Mouse (Mus musculus) heart, embryonic 12.5 days (tissue): Measurements from ENCODE around the gene Olfr90. TPM values are rescaled to one million over a fixed set of nuclear protein-coding genes. Genes with fewer than 3 reads are reported as not detected.

ENCODE experiments used
- ATAC-seq: fragments of 200-750 bp; cut with Nextera tagmentation; 2 replicates; pipeline ENCODE4 v1.8.0; 2017; ENCODE audit warnings: moderate TSS enrichment, moderate library complexity; ENCODE audit not compliant: insufficient number of reproducible peaks, low FRiP score
- H3K27ac ChIP-seq: fragments of 300-500 bp; sonication (generic); 2 replicates; pipeline ENCODE4 v1.5.1; 2016; ENCODE audit warnings: mild to moderate bottlenecking, moderate library complexity; ENCODE audit not compliant: poor library complexity, severe bottlenecking
- H3K27me3 ChIP-seq: fragments of 300-500 bp; sonication (generic); replicated peaks from 2 replicates; pipeline ENCODE4 v1.6.1; 2016; ENCODE audit warnings: mild to moderate bottlenecking, moderate library complexity
- H3K36me3 ChIP-seq: fragments of 300-500 bp; sonication (generic); 2 replicates; pipeline ENCODE4 v1.6.1; 2016; ENCODE audit warnings: mild to moderate bottlenecking, moderate library complexity
- H3K4me1 ChIP-seq: fragments of 300-500 bp; sonication (generic); replicated peaks from 2 replicates; pipeline ENCODE4 v1.6.1; 2016; ENCODE audit warnings: mild to moderate bottlenecking
- H3K4me2 ChIP-seq: fragments of 300-500 bp; sonication (generic); 2 replicates; pipeline ENCODE4 v1.6.1; 2016; ENCODE audit warnings: mild to moderate bottlenecking, moderate library complexity
- H3K4me3 ChIP-seq: fragments of 300-500 bp; sonication (generic); 2 replicates; pipeline ENCODE4 v1.5.1; 2016; ENCODE audit warnings: mild to moderate bottlenecking
- H3K9ac ChIP-seq: fragments of 300-500 bp; sonication (generic); 2 replicates; pipeline ENCODE4 v1.6.1; 2016; ENCODE audit warnings: mild to moderate bottlenecking, moderate library complexity
- H3K9me3 ChIP-seq: fragments of 300-500 bp; sonication (generic); replicated peaks from 2 replicates; pipeline ENCODE4 v1.6.1; 2016; ENCODE audit warnings: mild to moderate bottlenecking, moderate library complexity
- WGBS: fragments of 180-500 bp; shearing (Covaris S2); methylation state at CpG from one replicate; pipeline ENCODE4 v1.1.7; 2016; 5-methylcytosine and 5-hydroxymethylcytosine counted together
- polyA plus RNA-seq: library from polyadenylated mRNA; unstranded; fragments of >200 nt; fragmentation: Nextera tagmentation; extraction: Ambion mirVana; gene quantifications from 2 replicates; pipeline ENCODE4 v1.2.1, GENCODE M21; 2016

The Olfr90 gene
- polyA plus RNA-seq, 1 experiment from 2014 or later: not detected

- WGBS: 2% methylated on average over 50 of the region's 55 CpGs
- Histone ChIP-seq H3K27ac (peak within 1 kb of the TSS; percentile 56; the same call in 1 of the 2 replicates), H3K4me1 (peaks cover 27% of the 10 kb centered on the region), H3K9me3 (no peaks in the 10 kb centered on the region), H3K4me3 (peak within 1 kb of the TSS; percentile 78), H3K4me2 (peak within 1 kb of the TSS; percentile 100), H3K9ac (peak within 1 kb of the TSS; percentile 95), H3K36me3 (no peaks in the 10 kb centered on the region), H3K27me3 (peaks cover 10% of the 10 kb centered on the region)
- ATAC-seq: peak; percentile 86
These were observed 42.5 kb downstream of the Olfr90 start, which contains the start of gene Gabbr1 for GRCm38 (mm10) chr17:37045611-37046311. TSS of gene Gabbr1 (plus strand) at chr17:37045966.

GRCm38 (mm10) chr17:37044651-37045244 lies 43.6 kb downstream of the Olfr90 start:
- Histone ChIP-seq H3K27ac (no peak overlapping the region), H3K4me2 (peak overlapping the region; percentile 100), H3K4me3 (peak overlapping the region; percentile 78; the same call in 1 of the 2 replicates)

GRCm38 (mm10) chr17:37039127-37039894 lies 49.0 kb downstream of the Olfr90 start:
- H3K4me3 ChIP-seq: no peak overlapping the region
- H3K9ac ChIP-seq: no peak overlapping the region
- WGBS: 70% methylated on average over 2 of the region's 2 CpGs
- ATAC-seq: no peak
- H3K36me3 ChIP-seq: no peaks in the 10 kb centered on the region
- H3K27me3 ChIP-seq: no peaks in the 10 kb centered on the region
- no peaks in the 10 kb centered on the region for H3K9me3 ChIP-seq
- no peak overlapping the region for H3K4me2 ChIP-seq
- H3K4me1 ChIP-seq: no peaks in the 10 kb centered on the region
- H3K27ac ChIP-seq: no peak overlapping the region

More at GRCm38 (mm10) chr17:37044651-37045244, 43.6 kb downstream of the Olfr90 start:
- Histone ChIP-seq H3K36me3 (no peaks in the 10 kb centered on the region), H3K27me3 (peaks cover 10% of the 10 kb centered on the region), H3K9ac (0 out of 2 replicates have a peak overlapping the region, but pooled peaks have one; percentile 95), H3K4me1 (peaks cover 18% of the 10 kb centered on the region), H3K9me3 (no peaks in the 10 kb centered on the region)
- 78% methylated on average over 7 of the region's 7 CpGs for WGBS
- ATAC-seq: no peak

Other genes starting within 250 kb of the Olfr90 start
- 0.40 and 0.47 TPM in 2 replicates for gene Trim15, start 221.3 kb downstream of the Olfr90 start, polyA plus RNA-seq
- 23.6 and 27.0 TPM in 2 replicates for gene Trim10, start 218.9 kb downstream of the Olfr90 start, polyA plus RNA-seq
- not detected in 2 replicates for gene Trim40, start 198.4 kb downstream of the Olfr90 start, polyA plus RNA-seq
- not detected in 2 replicates for gene Trim31, start 190.4 kb downstream of the Olfr90 start, polyA plus RNA-seq
- not detected in 2 replicates for gene Rnf39, start 145.6 kb downstream of the Olfr90 start, polyA plus RNA-seq
- gene Ppp1r11, start 136.8 kb downstream of the Olfr90 start, polyA plus RNA-seq: 83.2 and 83.8 TPM in 2 replicates
- 37.5 and 40.3 TPM in 2 replicates for gene Znrd1, start 129.9 kb downstream of the Olfr90 start, polyA plus RNA-seq
- 6.4 and 6.7 TPM in 2 replicates for gene Znrd1as, start 129.9 kb downstream of the Olfr90 start, polyA plus RNA-seq
- gene 2410137M14Rik, start 107.3 kb downstream of the Olfr90 start, polyA plus RNA-seq: 0.20 TPM in 1 of 2 replicates, not detected in the other
- 0.31 and 0.36 TPM in 2 replicates for gene H2-M5, start 99.0 kb downstream of the Olfr90 start, polyA plus RNA-seq
- gene Zfp57, start 87.3 kb downstream of the Olfr90 start, polyA plus RNA-seq: 60.0 and 64.4 TPM in 2 replicates
- 0.10 TPM in 1 of 2 replicates, not detected in the other for gene Mog, start 65.1 kb downstream of the Olfr90 start, polyA plus RNA-seq
- 8.3 and 8.6 TPM in 2 replicates for gene Gabbr1, start 42.5 kb downstream of the Olfr90 start, polyA plus RNA-seq
- gene Olfr91, start 9.8 kb upstream of the Olfr90 start, polyA plus RNA-seq: 0.05 TPM in 1 of 2 replicates, not detected in the other
- gene Olfr92, start 31.6 kb upstream of the Olfr90 start, polyA plus RNA-seq: not detected in 2 replicates
- gene Olfr93, start 73.0 kb upstream of the Olfr90 start, polyA plus RNA-seq: not detected in 2 replicates
- gene Ubd, start 105.4 kb upstream of the Olfr90 start, polyA plus RNA-seq: not detected in 2 replicates
- gene Olfr94, start 112.5 kb upstream of the Olfr90 start, polyA plus RNA-seq: not detected in 2 replicates
- gene Olfr95, start 124.6 kb upstream of the Olfr90 start, polyA plus RNA-seq: not detected in 2 replicates
- gene Olfr96, start 131.6 kb upstream of the Olfr90 start, polyA plus RNA-seq: not detected in 2 replicates
- gene Olfr97, start 148.8 kb upstream of the Olfr90 start, polyA plus RNA-seq: not detected in 2 replicates
- not detected in 2 replicates for gene Olfr98, start 175.2 kb upstream of the Olfr90 start, polyA plus RNA-seq
- 0.57 and 0.74 TPM in 2 replicates for gene H2-M3, start 181.7 kb upstream of the Olfr90 start, polyA plus RNA-seq
- gene Olfr99, start 195.0 kb upstream of the Olfr90 start, polyA plus RNA-seq: not detected in 2 replicates
- gene Olfr101, start 215.8 kb upstream of the Olfr90 start, polyA plus RNA-seq: not detected in 2 replicates
- gene Olfr102, start 228.6 kb upstream of the Olfr90 start, polyA plus RNA-seq: not detected in 2 replicates